Mouse (Mus musculus) spleen, postnatal 4 days (tissue): ENCODE measurements around the gene Tgoln1.

Experiments used
- DNase-seq, 2 experiments: peaks; one replicate each; pipeline ENCODE4 v3.0.0; 2022; ENCODE audit warnings: low spot score in 2 of 2

Gene Tgoln1

DNA sequence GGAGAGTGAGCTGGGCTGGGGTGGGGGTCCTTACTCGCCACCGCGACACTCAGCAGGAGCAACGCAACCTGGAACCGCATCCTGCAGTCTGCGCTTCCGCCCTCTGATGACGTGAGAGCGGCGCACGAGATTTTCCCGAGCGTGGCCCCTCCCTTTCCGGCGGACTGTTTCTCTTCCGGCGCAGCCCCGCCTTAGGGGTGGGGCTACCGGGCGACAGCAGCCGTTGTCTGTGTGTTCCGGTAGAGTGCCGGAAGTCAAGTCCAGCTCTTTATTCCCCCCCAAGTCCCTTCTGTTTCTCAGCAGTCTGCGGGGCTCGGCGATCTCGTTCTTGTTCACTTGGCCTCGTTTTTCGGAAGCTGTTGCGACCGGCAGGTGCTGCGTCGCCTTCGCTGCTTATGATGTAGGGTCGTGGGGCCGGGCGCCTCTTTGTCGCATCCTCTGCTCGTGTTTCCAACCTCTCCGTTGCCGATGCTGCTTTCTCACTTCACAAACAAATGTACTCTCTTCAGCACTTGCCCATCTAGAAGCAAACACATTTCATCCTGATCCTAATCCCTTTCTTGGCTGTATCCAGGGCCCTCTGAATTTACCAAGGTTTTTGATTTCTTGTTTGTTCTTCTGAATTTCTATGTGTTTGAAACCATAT is at the start of gene Tgoln1:
Tgoln1 (minus strand) TSS at position 358 of the 646 bp plus-strand sequence.
- peak; percentile 93 to 95 for DNase-seq

DNA sequence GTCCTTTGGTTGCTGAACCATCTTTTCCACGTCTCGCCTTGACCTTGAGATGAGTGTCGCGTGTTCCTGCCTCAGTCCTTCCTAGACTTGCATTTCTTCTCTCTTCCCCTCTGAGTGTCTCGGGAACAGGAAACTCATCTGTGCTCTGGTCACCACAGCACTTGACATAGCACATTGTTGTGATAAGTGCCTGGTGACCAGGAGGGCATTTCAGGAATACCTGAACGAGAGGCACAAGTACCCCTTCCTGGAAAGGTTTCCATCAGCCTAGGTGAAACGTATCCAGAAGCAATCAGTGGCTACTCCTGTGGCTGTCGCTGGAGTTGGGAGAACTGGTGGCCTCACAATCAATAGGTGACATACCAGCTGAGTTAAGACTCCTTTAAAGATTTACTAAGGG is 47.5 kb upstream of the Tgoln1 start:
- no peak for DNase-seq

DNA sequence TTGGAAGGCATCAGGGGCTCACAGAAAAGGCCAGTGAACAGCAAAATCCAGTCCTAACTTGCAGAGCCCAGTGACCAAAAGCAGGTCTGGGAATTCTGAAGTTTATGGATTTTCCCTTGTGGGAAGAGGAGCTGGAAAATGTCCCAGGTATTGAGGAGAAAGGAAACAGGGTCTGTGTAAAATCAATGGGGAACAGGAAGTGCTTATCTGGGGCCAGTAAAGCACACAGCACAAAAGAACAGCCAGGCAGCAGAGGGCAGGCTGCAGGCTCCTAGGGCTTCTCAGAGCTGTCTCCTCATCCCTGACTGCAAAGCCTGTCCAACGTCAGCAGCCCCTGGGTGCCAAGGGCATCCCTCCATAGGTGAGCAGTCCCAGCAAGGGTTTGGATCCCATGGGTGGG is 46.2 kb upstream of the Tgoln1 start:
- DNase-seq, result no peak

DNA sequence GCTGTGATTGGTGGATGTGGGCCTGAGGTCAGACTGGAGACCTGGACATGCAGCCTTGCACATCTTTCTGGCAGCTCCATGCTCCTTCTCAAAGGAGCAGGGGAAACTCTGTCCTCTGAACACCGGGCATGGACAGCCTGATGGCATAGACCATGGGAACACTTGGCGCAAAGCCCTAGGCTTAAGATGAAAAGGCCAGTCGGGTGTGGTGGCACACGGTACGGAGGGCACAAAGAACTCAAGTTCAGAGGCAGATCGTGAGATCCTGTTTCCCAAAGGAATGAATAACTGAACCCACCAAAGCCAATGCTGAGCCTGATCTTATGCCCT is 43.6 kb upstream of the Tgoln1 start:
- no peak for DNase-seq

DNA sequence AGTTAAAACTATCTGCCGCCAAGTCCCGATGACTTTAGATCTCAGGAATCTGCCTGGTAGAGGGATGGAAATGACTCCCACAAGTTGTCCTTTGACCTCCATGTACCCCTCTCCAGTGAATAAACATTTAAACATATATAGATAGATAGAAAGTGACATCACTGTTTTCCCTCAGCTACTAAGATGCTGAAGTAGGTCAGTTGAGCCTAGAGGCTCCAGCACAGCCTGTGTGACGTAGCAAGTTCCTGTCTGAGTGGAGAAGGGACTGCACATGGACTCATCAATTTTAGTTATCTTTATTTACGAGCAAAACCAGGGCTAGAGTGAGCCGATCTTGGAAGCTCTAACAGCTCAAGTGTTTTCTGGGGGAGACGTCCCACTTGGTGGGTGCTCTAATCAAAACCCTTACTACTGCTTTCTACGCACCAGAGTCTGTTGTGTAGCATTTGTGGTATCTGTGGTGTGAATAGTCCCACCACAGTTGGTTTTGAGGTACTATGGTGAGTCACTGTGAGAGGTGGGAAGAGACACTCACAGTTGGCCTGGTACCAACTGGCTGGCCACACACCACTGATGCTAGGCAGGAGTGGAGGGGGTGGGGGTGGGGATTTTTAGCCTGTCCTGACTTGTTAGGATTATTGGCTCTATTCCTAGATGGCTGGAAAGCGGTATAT is 43.1 kb upstream of the Tgoln1 start:
- no peak for DNase-seq

DNA sequence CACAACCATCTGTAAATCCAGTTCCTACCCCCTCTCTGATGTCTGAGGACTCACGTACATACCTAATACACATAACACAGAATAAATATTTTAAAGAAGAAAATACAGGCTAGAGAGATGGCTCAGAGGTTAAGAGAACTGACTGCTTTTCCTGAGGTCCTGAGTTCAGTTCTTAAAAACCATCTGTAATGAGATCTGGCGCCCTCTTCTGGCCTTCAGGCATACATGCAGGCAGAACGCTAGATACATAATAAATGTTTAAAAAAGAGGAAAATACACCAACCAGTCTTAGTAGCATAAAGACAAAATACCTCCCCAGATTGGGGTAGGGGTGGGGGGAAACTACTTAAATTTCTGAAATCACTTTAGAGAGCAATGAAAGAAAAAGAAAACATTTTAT is 41.2 kb upstream of the Tgoln1 start:
- no peak for DNase-seq

GRCm38 (mm10) chr6:72656053-72656442 is 39.2 kb upstream of the Tgoln1 start:
- DNase-seq, result no peak

DNA sequence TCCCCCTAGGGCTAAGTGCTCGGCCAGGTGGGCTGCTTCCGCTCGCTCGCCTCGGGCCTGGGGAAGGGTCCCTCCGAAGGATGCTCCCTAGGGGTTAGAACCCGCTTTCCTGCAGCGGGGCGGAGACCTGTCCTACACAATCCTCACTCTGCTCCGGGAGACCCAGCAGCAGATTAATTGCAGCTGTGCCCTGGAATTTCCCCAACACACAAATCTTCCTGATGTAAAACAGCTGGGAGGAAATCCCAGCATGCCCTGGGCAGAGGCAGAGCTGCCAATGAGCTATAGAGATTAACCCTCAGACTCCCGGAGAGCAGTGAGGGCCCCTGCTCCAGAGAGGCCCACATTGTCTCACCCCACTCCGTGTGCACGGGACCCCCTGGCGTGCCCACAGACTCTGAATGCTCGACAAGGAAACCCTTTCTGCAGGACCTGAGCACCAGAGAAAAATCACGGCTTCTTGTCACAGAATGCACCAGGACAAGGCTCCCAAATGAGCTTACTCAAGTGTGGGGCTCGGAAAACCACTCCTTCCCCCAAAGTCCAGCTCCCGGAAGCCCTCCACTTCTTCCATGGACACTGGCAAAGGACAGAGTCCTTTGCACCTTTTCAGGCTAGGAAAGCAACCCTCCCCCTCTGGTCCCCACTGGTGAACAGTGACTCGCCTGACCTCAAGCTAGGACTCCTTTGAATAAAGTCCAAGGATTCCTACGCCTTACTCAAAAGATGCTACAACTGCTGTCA is 38.7 kb upstream of the Tgoln1 start:
- no peak for DNase-seq

- DNase-seq, result no peak
Observed at GRCm38 (mm10) chr6:72654355-72654754, 37.6 kb upstream of the Tgoln1 start.

DNA sequence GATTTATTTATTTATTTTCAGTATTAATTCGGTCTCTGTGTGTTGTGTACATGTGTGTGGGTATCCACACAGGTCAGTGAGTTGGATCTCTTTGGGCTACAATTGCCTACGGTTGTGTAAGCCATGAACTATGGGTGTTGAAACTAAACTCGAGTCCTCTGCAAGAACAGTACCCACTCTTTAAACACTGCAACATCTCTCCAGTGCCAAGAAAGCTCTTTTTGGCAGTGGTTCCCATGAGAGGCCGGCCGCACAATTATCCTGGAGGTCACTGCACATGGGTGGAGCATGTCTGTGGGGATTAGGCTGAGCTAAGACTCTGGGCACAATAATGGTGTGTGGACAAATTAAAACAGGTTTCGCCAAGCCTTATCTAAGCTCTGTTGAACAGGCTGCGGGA is 36.6 kb upstream of the Tgoln1 start:
- no peak for DNase-seq

- DNase-seq, result no peak
Observed at GRCm38 (mm10) chr6:72650338-72650851, 33.6 kb upstream of the Tgoln1 start.

GRCm38 (mm10) chr6:72648002-72648595 is 31.3 kb upstream of the Tgoln1 start:
- DNase-seq, result no peak

- peak; percentile 36 to 80 for DNase-seq
Observed at GRCm38 (mm10) chr6:72647383-72647820, 30.6 kb upstream of the Tgoln1 start.

- no peak for DNase-seq
Observed at GRCm38 (mm10) chr6:72645364-72645763, 28.6 kb upstream of the Tgoln1 start.

DNA sequence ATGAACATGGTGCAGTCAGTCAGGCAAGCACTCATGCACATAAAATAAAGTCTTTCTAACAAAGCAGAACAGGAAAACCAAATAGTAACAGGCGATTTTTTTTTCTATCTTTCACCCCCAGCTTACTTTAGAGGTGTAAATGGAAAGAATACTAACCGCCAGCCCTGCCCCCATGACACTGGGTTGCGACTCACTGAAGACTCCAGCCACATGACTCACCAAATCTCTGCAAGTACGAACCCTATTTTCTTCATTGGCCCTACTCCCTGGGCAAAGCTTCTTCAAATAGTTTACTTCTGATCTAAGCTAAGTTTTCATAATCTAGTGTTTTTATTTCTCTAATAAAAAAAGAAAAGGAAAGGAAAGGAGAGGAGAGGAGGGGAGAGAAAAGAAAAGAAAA is 27.8 kb upstream of the Tgoln1 start:
- DNase-seq, result no peak

- no peak for DNase-seq
Observed at GRCm38 (mm10) chr6:72641218-72641954, 24.6 kb upstream of the Tgoln1 start.

DNA sequence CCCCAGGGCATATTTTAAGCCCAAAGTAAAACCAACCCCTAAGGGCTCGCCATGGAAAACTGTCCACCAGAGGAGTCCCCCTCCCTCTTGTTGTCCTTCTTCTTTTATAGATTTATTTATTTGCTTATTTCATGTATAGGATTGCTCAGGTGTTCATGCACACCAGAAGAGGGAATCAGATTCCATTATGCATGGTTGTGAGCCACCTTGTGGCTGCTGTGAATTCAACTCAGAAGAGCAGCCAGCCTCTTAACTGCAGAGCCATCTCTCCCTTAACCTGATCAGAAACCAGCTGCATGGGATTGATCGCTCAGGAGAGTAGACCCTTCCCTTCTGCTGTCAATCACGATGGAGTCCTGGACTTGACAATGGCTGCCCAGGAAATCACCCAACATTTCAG is 20.1 kb upstream of the Tgoln1 start:
- no peak for DNase-seq

GRCm38 (mm10) chr6:72635760-72636431 is 19.1 kb upstream of the Tgoln1 start:
- DNase-seq, result peak; percentile 29 to 71

DNA sequence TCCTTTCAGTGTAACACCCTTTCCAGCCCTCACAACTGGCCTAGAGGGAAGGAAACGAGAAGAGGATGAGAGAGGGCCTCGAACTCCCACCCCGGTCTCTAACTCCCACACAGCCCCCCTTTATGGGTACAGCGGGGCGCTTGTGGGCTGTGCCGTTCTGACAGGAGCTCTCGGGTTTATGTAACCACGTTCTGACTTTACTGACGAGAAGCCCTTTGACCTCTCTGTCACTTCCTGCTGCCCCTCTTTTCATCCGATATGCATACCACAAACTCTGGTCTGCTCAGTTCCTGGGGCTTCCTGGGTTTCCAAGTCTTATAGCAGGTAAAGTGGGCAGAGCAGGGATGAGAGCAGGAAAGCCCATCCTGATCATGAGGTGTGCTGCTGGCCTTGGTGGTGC is 17.5 kb upstream of the Tgoln1 start:
- no peak for DNase-seq

GRCm38 (mm10) chr6:72631700-72632099 is 14.9 kb upstream of the Tgoln1 start:
- no peak for DNase-seq

DNA sequence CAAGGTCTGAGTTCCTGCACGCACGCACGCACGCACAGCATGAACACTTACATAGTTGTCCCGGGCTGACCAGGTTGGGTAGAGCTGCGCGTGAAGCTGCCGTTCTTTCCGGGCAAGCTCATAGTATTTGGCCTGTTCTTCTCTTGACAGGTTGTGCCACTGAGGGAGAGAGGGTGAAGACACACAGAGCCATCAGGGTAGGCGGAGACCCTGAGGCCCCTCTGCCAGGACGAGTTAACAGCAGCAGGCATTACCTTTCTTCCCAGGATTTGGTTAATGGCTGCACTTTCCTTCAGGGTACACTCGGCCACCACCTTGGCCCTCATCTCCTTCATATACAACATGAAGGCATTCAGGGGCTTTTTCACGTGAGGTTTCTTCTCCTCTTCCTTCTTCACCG is 14.2 kb upstream of the Tgoln1 start:
- no peak for DNase-seq
